In the genomic region with DNA sequence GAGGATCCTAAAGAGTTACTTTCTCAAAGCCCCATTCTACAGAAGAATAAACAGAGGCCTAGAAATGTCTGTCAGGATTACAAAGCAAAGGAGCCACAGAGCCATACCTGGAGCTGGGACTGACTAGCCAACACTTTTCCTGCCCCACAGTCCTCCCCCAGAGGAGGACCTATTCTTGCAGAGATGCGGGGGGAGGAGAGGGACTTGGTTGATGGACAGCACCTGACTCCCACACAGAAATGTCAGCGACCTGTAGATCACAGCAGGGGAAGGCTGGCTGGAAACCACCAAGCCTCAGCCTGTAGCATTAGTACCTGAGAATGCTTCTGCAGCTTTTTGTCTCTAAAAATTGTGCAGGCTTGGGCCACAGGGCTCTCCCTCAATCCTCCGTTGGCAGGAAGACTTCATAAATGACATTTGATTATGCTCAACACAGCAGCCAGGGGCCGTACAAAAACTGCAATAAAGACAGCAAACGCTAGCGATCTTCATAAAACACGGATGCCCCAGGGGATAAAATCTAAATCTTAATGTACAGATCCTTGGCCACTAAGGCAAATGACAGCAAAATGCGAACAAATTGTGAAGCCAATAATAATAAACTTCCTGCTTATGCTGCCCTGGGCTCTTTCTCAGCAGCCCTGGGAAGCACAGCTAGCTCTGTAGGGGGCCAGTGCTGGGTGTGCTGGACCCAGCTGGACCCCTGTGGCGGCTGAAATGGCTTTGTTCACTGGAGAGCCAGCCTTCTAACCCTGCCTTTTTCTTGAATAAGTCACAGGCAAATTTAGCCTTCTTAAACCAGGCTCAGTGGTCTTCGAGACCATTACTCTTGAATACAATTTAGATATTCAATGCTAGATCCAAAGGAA, we compare ENCODE assay signal across 11 mouse cellular contexts.
DNase-seq lines count a peak whose midpoint lies in the region; ATAC-seq and TF ChIP-seq lines count a peak whose summit lies in the region.
"Had no signal": no experiment of that assay in that cellular context is flagged by ENCODE, and none has a peak within 500 bp of the region (broad histone marks: within the 10 kb centered on the region; RNA-seq: fewer than 3 reads in every experiment).

No protein-coding gene starts in this region.

- whole genome bisulfite sequencing in embryonic facial prominence, embryonic 14.5 days: 26% methylated on average over 10 of the region's 10 CpGs
- WGBS in embryonic facial prominence, embryonic 10.5 days: 43% methylated on average over 10 of the region's 10 CpGs
- 31% methylated on average over 10 of the region's 10 CpGs for WGBS in hindbrain, postnatal 0 days

- no peak overlapping the region for H3K4me3 ChIP-seq in embryonic facial prominence, embryonic 14.5 days (ENCODE audit: low read depth, low read length)
- no peak overlapping the region for H3K4me3 ChIP-seq in embryonic facial prominence, embryonic 10.5 days
- no peak overlapping the region for H3K4me3 ChIP-seq in layer of hippocampus, adult 2 months
- H3K4me3 ChIP-seq in hindbrain, postnatal 0 days (ENCODE audit: low read length): no peak overlapping the region
- H3K4me3 ChIP-seq: heart, embryonic 10.5 days; limb, embryonic 12.5 days had no signal

- H3K27ac ChIP-seq in embryonic facial prominence, embryonic 14.5 days (replicated peaks; ENCODE audit: low read depth, low read length): no peak overlapping the region
- no peak overlapping the region for H3K27ac ChIP-seq in embryonic facial prominence, embryonic 10.5 days (replicated peaks)
- H3K27ac ChIP-seq in layer of hippocampus, adult 2 months: no peak overlapping the region
- 0 out of 2 replicates have a peak overlapping the region, but pooled peaks have one; percentile 15 for H3K27ac ChIP-seq in hindbrain, postnatal 0 days
- H3K27ac ChIP-seq: heart, embryonic 10.5 days; limb, embryonic 12.5 days had no signal

- no peaks in the 10 kb centered on the region; the same call in 1 of the 2 replicates for H3K4me1 ChIP-seq in embryonic facial prominence, embryonic 14.5 days (ENCODE audit: control insufficient read depth, insufficient read depth, low read length)
- H3K4me1 ChIP-seq in embryonic facial prominence, embryonic 10.5 days: peaks cover 20% of the 10 kb centered on the region
- 0 out of 2 replicates have a peak, but pooled peaks cover 8% of the 10 kb centered on the region for H3K4me1 ChIP-seq in hindbrain, postnatal 0 days (ENCODE audit: insufficient read depth, low read length)

- no peaks in the 10 kb centered on the region for H3K27me3 ChIP-seq in embryonic facial prominence, embryonic 14.5 days (replicated peaks; ENCODE audit: control insufficient read depth, insufficient read depth, low read length)
- H3K27me3 ChIP-seq in embryonic facial prominence, embryonic 10.5 days (replicated peaks; ENCODE audit: low read depth, poor library complexity, severe bottlenecking): no peaks in the 10 kb centered on the region
- no peaks in the 10 kb centered on the region for H3K27me3 ChIP-seq in hindbrain, postnatal 0 days (ENCODE audit: insufficient read depth, low read length)
- H3K27me3 ChIP-seq: limb, embryonic 12.5 days had no signal

- intact Hi-C loops in gastrocnemius, postnatal 14 days (cut with DNase I; ENCODE audit: low total_unique reads): no loop called here

- no peak for ATAC-seq in embryonic facial prominence, embryonic 14.5 days (ENCODE audit: low read depth)
- ATAC-seq in hindbrain, postnatal 0 days: no peak

- no peaks in the 10 kb centered on the region for H3K36me3 ChIP-seq in embryonic facial prominence, embryonic 14.5 days (ENCODE audit: control insufficient read depth, insufficient read depth, low read length)
- no peaks in the 10 kb centered on the region for H3K36me3 ChIP-seq in embryonic facial prominence, embryonic 10.5 days (replicated peaks)
- H3K36me3 ChIP-seq in hindbrain, postnatal 0 days (ENCODE audit: insufficient read depth, low read length): no peaks in the 10 kb centered on the region
- H3K36me3 ChIP-seq: heart, embryonic 10.5 days; limb, embryonic 12.5 days had no signal

- peak; percentile 7 for DNase-seq in embryonic facial prominence, embryonic 14.5 days (ENCODE audit: low spot score)
- DNase-seq in embryonic facial prominence, embryonic 10.5 days (ENCODE audit: low spot score): no peak
- no peak for DNase-seq in layer of hippocampus, adult 2 months (ENCODE audit: low spot score in 2 of 2)
- DNase-seq in layer of hippocampus, postnatal 14 days (ENCODE audit: low spot score in 2 of 2): no peak
- peak; percentile 46 for DNase-seq in hindbrain, postnatal 0 days (ENCODE audit: low spot score)
- peak; percentile 37 for DNase-seq in retina, postnatal 1 day
- DNase-seq in ovary, postnatal 36 days (ENCODE audit: low spot score): no peak
- no peak for DNase-seq in gastrocnemius, postnatal 14 days
- DNase-seq: lung, postnatal 36 days had no signal

- no peak overlapping the region for H3K9ac ChIP-seq in embryonic facial prominence, embryonic 14.5 days (ENCODE audit: low read depth, low read length)
- no peak overlapping the region for H3K9ac ChIP-seq in hindbrain, postnatal 0 days (replicated peaks; ENCODE audit: low read length)
- H3K9ac ChIP-seq: limb, embryonic 12.5 days had no signal

- H3K4me2 ChIP-seq in embryonic facial prominence, embryonic 14.5 days (ENCODE audit: low read depth, low read length): no peak overlapping the region
- no peak overlapping the region for H3K4me2 ChIP-seq in hindbrain, postnatal 0 days (ENCODE audit: low read depth, low read length)
- H3K4me2 ChIP-seq: limb, embryonic 12.5 days had no signal

- peak; percentile 22; the same call in 1 of the 2 replicates for TF ChIP-seq CTCF in layer of hippocampus, adult 2 months (conservative IDR thresholded peaks at IDR 0.05)
- TF ChIP-seq CTCF in hindbrain, postnatal 0 days (IDR thresholded peaks at IDR 0.05; ENCODE audit: low read depth): no peak; the same call in 1 of the 2 replicates

- H3K9me3 ChIP-seq in embryonic facial prominence, embryonic 14.5 days (ENCODE audit: control insufficient read depth, low read length): no peaks in the 10 kb centered on the region
- H3K9me3 ChIP-seq in embryonic facial prominence, embryonic 10.5 days: no peaks in the 10 kb centered on the region
- H3K9me3 ChIP-seq in hindbrain, postnatal 0 days (ENCODE audit: low read length): no peaks in the 10 kb centered on the region
- H3K9me3 ChIP-seq: heart, embryonic 10.5 days; limb, embryonic 12.5 days had no signal

Comparison
In these comparisons a context has a peak if more than half of its experiments do, and no peak if none do; other contexts are left out.
1. DNase-seq: peak in embryonic facial prominence, embryonic 14.5 days (single experiment), hindbrain, postnatal 0 days (single experiment) and retina, postnatal 1 day (single experiment); none in embryonic facial prominence, embryonic 10.5 days (single experiment), layer of hippocampus, adult 2 months (0 of 2), layer of hippocampus, postnatal 14 days (0 of 2), ovary, postnatal 36 days (single experiment) and gastrocnemius, postnatal 14 days (single experiment).